Mouse (Mus musculus) kidney, adult 2 months (tissue): Measurements from ENCODE around the gene Gpr50.

Experiments used
- CTCF ChIP-seq: fragments of 200-500 bp; conservative IDR thresholded peaks from 2 replicates; pipeline ENCODE4 v1.5.1; 2011; ENCODE audit warnings: low read depth, mild to moderate bottlenecking, control low read depth, low read length, moderate library complexity, mixed read lengths; ENCODE audit not compliant: insufficient read depth, insufficient read length
- POLR2A ChIP-seq: fragments of 200-500 bp; IDR thresholded peaks from one replicate; pipeline ENCODE4 v1.6.1; 2011; ENCODE audit warnings: low read depth, low read length, control low read depth

DNA sequence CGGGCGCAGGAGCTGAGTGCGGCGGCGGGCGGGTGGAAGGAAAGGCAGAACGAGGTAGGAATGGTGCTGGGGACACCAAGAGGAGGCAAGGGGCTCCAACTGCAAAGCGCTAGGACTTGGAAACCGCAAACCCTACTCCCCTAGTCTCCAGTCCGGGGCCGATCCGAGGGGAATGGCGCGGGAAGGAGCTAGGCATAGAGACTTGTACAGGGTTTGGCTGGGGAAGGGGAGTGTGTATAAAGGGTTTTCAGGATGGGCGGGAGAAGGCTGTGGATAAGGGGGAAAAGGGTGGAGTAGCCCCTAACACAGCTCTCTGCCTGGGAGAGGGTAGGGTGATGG lies 1.2 kb downstream of the Gpr50 start:
- TF ChIP-seq POLR2A (no peak), CTCF (no peak)
